Mouse (Mus musculus) spleen, adult 2 months (tissue): ENCODE measurements around the gene AL732309.1.

Source experiments
- CTCF ChIP-seq: fragments of 200-500 bp; IDR thresholded peaks from 2 replicates; pipeline ENCODE4 v1.5.1; 2011; ENCODE audit warnings: mild to moderate bottlenecking, inconsistent platforms; ENCODE audit not compliant: insufficient read depth, insufficient read length, insufficient replicate concordance; ENCODE audit errors: extremely low read depth
- POLR2A ChIP-seq: fragments of 200-500 bp; IDR thresholded peaks from 2 replicates; pipeline ENCODE4 v1.6.1; 2011; ENCODE audit warnings: low read depth, low read length, inconsistent platforms

DNA sequence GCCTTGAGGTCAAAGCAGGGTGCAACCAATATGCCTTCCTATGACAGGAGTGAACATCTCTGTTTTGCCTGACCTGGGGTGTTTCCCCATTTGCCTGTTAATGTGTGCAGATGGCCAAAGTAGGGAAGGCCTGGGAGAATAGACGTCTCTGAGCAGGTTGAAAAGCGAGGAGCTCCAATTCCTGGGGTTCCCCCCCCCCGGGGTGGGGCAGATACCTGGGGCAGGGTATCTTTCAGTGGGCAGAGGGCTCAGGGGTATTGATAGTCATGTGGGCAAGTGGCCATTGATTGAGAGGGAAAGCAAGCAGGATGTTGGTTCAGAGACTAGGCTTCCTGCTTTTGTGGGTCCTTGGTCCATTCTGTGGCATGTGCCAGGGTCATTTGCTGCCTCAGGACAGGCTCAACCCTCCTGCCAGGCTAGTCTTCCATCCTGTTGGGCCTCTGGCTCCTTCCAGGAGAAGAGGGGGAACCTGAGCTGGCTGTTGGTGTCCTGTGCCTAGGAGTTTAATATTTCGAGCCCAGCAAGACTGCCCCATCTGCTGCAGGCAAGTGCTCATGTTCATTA, 21.2 kb upstream of the AL732309.1 start:
- no peak for TF ChIP-seq CTCF
- TF ChIP-seq POLR2A = no peak
